Mouse (Mus musculus) kidney, adult 2 months (tissue): Measurements from ENCODE around the gene Drd1.

ENCODE experiments used
- CTCF ChIP-seq: fragments of 200-500 bp; conservative IDR thresholded peaks from 2 replicates; pipeline ENCODE4 v1.5.1; 2011; ENCODE audit warnings: low read depth, mild to moderate bottlenecking, control low read depth, low read length, moderate library complexity, mixed read lengths; ENCODE audit not compliant: insufficient read depth, insufficient read length
- POLR2A ChIP-seq: fragments of 200-500 bp; IDR thresholded peaks from one replicate; pipeline ENCODE4 v1.6.1; 2011; ENCODE audit warnings: low read depth, low read length, control low read depth

- TF ChIP-seq CTCF (no peak), POLR2A (no peak)
Measured at GRCm38 (mm10) chr13:54063292-54063691, 7.8 kb upstream of the Drd1 start.
